Mouse (Mus musculus) 416B (cell line): ENCODE results near the gene 1700019A02Rik.

Source experiments
- DNase-seq: peaks from one replicate; pipeline ENCODE4 v3.0.0; 2011; ENCODE audit warnings: low read depth

1700019A02Rik gene

GRCm38 (mm10) chr1:53187536-53187935 is at the start of gene 1700019A02Rik:
Gene 1700019A02Rik, minus strand, starts transcription at chr1:53187636.
- DNase-seq, result no peak

GRCm38 (mm10) chr1:53226063-53226462 is 38.6 kb upstream of the 1700019A02Rik start:
- peak; percentile 41 for DNase-seq

GRCm38 (mm10) chr1:53225616-53226015 is 38.2 kb upstream of the 1700019A02Rik start:
- DNase-seq, result no peak

- DNase-seq, result no peak
Measured at GRCm38 (mm10) chr1:53224775-53225174, 37.3 kb upstream of the 1700019A02Rik start.

- DNase-seq, result no peak
Measured at GRCm38 (mm10) chr1:53210136-53210535, 22.7 kb upstream of the 1700019A02Rik start.

GRCm38 (mm10) chr1:53203902-53204301 is 16.5 kb upstream of the 1700019A02Rik start:
- DNase-seq, result no peak

GRCm38 (mm10) chr1:53201630-53202199 is 14.3 kb upstream of the 1700019A02Rik start:
- DNase-seq, result no peak

- DNase-seq, result no peak
Measured at GRCm38 (mm10) chr1:53194536-53194935, 7.1 kb upstream of the 1700019A02Rik start.

- DNase-seq, result no peak
Measured at GRCm38 (mm10) chr1:53191234-53191633, 3.8 kb upstream of the 1700019A02Rik start.

- peak; percentile 25 for DNase-seq
Measured at GRCm38 (mm10) chr1:53189620-53190019, 2.2 kb upstream of the 1700019A02Rik start.

- no peak for DNase-seq
Measured at GRCm38 (mm10) chr1:53186301-53186700, 1.1 kb downstream of the 1700019A02Rik start.

GRCm38 (mm10) chr1:53157715-53158114 is 29.7 kb downstream of the 1700019A02Rik start:
- DNase-seq, result no peak

- no peak for DNase-seq
Measured at GRCm38 (mm10) chr1:53123066-53123465, 64.4 kb downstream of the 1700019A02Rik start.

- no peak for DNase-seq
Measured at GRCm38 (mm10) chr1:53110561-53110960, 76.9 kb downstream of the 1700019A02Rik start.
